Mouse (Mus musculus) spleen, postnatal 4 days (tissue): ENCODE results near the gene Clmn.
"Not testable (repeated sequence)": the region's sequence is repeated elsewhere in the genome, so short reads cannot be mapped to it uniquely, and the experiment has no call there.

ENCODE experiments used
- DNase-seq, 2 experiments: peaks; one replicate each; pipeline ENCODE4 v3.0.0; 2022; ENCODE audit warnings: low spot score in 2 of 2

Gene Clmn

GRCm38 (mm10) chr12:104751814-104752765 lies 112.8 kb downstream of the Clmn start, which contains the start of gene Dicer1:
Gene Dicer1 (minus strand): TSS chr12:104751952.
- DNase-seq = peak; percentile 96 to 99

GRCm38 (mm10) chr12:104751331-104751813 lies 113.5 kb downstream of the Clmn start:
- peak in 1 of 2 experiments; percentile 80 for DNase-seq

- no peak for DNase-seq
These were observed 115.9 kb downstream of the Clmn start for GRCm38 (mm10) chr12:104748946-104749345.

- no peak for DNase-seq
These were observed 117.6 kb downstream of the Clmn start for GRCm38 (mm10) chr12:104747252-104747651.

GRCm38 (mm10) chr12:104746601-104747000 lies 118.3 kb downstream of the Clmn start:
- DNase-seq = no peak

- DNase-seq = no peak
These were observed 121.2 kb downstream of the Clmn start for GRCm38 (mm10) chr12:104743687-104744086.

- no peak for DNase-seq
These were observed 122.6 kb downstream of the Clmn start for GRCm38 (mm10) chr12:104742247-104742646.

GRCm38 (mm10) chr12:104740841-104741787 lies 123.8 kb downstream of the Clmn start:
- no peak for DNase-seq

- DNase-seq = no peak
These were observed 125.9 kb downstream of the Clmn start for GRCm38 (mm10) chr12:104738931-104739330.

- no peak for DNase-seq
These were observed 126.4 kb downstream of the Clmn start for GRCm38 (mm10) chr12:104738446-104738845.

GRCm38 (mm10) chr12:104737666-104738065 lies 127.2 kb downstream of the Clmn start:
- DNase-seq = no peak

GRCm38 (mm10) chr12:104735993-104736395 lies 128.9 kb downstream of the Clmn start:
- DNase-seq = no peak

- DNase-seq = no peak
These were observed 131.7 kb downstream of the Clmn start for GRCm38 (mm10) chr12:104733165-104733564.

GRCm38 (mm10) chr12:104731782-104732181 lies 133.1 kb downstream of the Clmn start:
- DNase-seq = no peak

GRCm38 (mm10) chr12:104726436-104726835 lies 138.4 kb downstream of the Clmn start:
- DNase-seq = not testable (repeated sequence)

- DNase-seq = no peak
These were observed 142.8 kb downstream of the Clmn start for GRCm38 (mm10) chr12:104722056-104722455.

- DNase-seq = no peak
These were observed 143.9 kb downstream of the Clmn start for GRCm38 (mm10) chr12:104721011-104721410.

- no peak for DNase-seq
These were observed 145.9 kb downstream of the Clmn start for GRCm38 (mm10) chr12:104718956-104719355.

GRCm38 (mm10) chr12:104716409-104716808 lies 148.5 kb downstream of the Clmn start:
- DNase-seq = no peak

- DNase-seq = no peak
These were observed 149.4 kb downstream of the Clmn start for GRCm38 (mm10) chr12:104715453-104715852.
